Mouse (Mus musculus): ENCODE measurements around the gene Midn. TPM values are rescaled to one million over a fixed set of nuclear protein-coding genes. Genes with fewer than 3 reads are reported as not detected.

The Midn gene
- polyA plus RNA-seq, 1 experiment: 254 TPM

- TF ChIP-seq GATA1 (IDR thresholded peaks at IDR 0.05; ENCODE audit: low read length): no peak
Measured at GRCm38 (mm10) chr10:80136952-80137625, 11.0 kb upstream of the Midn start.

DNA sequence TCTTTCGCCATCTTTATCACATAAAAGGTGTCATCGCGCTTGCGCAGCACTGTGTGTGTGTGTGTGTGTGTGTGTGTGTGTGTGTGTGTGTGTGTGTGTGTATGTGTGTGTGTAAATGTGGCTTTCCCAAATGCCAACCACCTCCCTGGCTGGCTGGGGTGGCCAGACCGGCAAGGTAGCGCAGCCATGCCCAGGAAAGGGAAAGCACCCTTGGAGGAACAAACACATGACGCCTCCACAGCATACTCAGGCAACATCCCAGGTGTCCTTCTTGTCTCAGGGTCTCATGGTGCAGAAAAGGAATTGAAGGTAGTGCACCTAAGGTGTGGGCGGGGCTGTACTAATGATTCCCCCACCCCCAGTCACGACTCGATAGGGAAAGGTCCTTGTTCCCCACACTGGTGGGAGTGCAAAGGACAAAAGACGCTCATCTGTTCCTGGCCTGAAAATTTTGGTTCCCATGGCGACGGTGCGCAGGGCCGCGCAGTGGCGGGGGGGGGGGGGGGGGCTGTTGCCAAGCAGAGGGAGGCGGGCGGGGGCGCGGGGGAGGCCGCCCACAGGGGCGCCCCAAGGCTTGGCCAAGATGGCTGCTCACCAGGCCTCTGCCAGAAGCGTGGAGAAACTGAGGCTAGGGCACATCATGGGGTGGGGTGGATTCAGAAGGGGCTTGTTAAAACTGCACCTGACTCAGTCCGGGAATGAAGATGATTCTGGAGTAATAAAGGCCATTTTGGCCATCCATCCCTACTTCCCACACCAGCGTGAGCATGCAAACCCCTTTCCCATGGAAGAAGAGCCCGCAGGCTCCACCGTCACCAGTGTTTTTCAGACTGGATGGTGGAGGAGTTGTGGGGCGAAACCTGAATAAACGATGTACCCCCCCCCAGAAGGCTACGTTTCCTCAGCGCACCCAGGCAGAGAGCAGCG, 10.2 kb upstream of the Midn start:
- no peak for TF ChIP-seq GATA1 (IDR thresholded peaks at IDR 0.05; ENCODE audit: low read length)

DNA sequence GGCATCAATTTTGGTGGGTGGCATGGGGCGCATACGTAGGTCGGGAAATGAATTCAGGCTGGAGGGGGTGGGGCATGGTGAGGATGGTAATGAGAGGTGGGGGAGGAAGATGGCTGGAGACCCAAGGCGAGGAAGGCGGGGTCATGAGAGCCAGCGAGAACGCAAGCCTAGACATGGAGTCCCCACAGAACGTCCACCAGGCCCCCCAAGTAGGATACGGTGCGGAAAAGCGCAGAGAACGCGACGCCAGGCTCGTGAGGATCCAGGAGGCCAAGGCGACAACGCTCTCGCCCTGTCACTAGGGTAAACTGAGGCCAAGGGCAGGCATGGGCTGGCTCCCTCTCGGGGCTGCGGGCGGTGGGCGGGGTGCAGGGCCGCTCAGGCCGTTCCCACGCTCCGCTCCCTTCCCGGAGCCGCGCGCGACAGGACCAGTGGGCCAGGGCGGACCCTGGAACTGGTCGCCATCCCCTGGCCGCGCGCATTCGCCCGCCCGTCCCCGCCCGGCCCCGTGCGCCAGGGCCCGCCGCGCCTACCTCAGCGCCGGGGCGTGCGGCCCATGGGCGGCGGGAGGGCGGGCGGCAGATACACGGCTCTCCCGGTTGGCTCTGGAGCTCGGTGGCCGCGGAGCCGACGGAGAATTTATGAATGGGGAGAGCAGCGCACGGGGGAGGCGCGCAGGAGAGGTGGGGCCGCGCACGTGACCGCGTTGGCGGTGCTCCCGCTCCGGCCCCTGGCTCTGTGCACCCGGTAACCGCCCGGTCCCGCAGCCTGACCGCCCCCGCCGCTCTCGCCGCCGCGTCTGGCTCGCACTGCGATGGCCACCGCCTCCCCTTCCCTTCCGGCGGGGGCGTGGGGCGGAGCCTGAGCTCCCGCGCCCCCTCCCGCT, 9.3 kb upstream of the Midn start, which contains the start of gene Atp5d:
Gene Atp5d (plus strand): TSS at position 80 of the 886 bp plus-strand sequence.
- TF ChIP-seq GATA1 (IDR thresholded peaks at IDR 0.05; ENCODE audit: low read length): no peak

DNA sequence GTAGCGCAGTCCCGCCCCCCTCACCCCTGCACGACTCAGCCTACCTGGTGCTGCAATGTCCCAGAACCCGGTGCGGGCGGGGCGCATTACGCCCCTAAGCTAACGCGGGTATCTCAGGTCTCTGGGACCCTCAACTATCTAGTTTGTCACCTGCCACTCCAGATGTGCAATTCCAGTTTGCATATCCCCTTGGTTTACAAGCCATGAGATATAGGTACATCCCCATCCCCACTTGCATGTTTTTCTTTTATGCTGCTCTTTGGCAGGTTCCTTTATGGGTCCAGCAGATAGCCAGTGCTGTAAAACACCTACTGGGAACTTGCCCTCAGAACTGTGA, 8.7 kb upstream of the Midn start:
- TF ChIP-seq GATA1 (IDR thresholded peaks at IDR 0.05; ENCODE audit: low read length): no peak

GRCm38 (mm10) chr10:80139975-80140665, 8.0 kb upstream of the Midn start:
- no peak for TF ChIP-seq GATA1 (IDR thresholded peaks at IDR 0.05; ENCODE audit: low read length)

- TF ChIP-seq GATA1 (IDR thresholded peaks at IDR 0.05; ENCODE audit: low read length): no peak
Measured at GRCm38 (mm10) chr10:80140666-80141035, 7.4 kb upstream of the Midn start, which contains the start of gene Cbarp. Cbarp (minus strand) TSS chr10:80140835.

GRCm38 (mm10) chr10:80141243-80141642, 6.8 kb upstream of the Midn start:
- no peak for TF ChIP-seq GATA1 (IDR thresholded peaks at IDR 0.05; ENCODE audit: low read length)

DNA sequence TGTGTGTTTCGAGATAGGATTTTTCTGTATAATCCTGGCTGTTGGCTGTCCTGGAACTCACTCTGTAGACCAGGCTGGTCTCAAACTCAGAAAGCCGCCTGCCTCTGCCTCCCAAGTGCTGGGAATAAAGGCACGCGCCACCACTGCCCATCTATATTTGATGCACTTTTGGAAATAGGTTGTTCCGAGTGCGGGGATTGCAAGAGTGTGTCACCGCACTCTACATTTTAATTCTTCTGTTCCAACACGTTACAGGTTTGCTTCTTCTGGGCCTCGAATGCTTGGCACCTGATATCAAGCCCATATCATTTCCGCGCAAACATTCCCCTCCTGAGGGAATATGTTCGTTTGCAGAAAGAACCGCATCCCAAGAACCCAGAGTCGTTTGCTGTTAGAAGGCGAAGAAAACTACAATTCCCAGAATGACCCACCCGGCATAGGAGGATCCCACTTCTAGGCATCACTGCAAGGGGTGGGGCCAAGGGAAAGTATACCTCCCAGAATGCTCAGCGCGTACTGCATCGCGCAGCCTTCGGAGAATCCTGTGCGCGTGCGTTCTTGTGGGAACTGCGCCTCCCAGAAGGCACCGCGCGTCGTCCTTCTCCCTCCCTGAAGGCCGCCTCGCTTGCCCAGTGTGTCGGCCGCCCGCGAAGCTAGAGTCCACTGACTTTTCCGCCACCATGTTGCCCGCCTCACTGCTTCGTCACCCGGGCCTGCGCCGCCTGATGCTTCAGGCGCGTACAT, 6.1 kb upstream of the Midn start:
- TF ChIP-seq GATA1 (IDR thresholded peaks at IDR 0.05; ENCODE audit: low read length): no peak

DNA sequence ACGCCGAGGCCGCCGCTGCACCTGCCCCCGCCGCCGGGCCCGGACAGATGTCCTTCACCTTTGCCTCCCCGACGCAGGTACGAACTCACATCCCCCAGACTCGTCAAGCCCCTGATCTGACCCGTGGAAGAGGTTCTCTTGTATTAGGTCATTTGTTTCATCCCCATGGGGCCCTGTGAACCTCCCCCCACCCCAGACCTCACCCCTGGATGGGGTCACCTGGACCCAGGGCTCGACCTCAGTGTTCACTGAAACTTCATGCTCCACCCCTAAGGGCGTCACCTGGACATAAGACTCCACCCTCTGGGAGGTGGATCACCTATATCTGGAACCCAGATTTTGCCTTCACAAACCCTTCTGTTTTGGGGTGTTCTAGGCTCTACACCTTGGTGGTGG, 5.5 kb upstream of the Midn start:
- no peak for TF ChIP-seq GATA1 (IDR thresholded peaks at IDR 0.05; ENCODE audit: low read length)

DNA sequence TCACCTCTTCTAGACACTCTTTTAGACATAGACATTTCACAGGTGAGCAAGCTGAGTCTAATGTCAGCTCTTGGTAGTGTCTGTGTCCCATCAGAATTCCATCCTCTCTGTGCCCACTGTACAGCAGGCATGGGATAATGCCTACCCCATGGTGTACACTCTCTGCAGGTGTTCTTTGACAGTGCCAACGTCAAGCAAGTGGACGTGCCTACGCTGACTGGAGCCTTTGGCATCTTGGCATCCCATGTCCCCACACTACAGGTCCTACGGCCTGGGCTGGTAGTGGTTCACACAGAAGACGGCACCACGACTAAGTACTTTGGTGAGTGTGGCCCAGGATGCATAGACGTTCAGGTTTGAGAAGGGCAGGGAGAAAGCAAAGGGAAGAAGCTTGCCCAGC, 4.4 kb upstream of the Midn start:
- TF ChIP-seq GATA1 (IDR thresholded peaks at IDR 0.05; ENCODE audit: low read length): no peak

DNA sequence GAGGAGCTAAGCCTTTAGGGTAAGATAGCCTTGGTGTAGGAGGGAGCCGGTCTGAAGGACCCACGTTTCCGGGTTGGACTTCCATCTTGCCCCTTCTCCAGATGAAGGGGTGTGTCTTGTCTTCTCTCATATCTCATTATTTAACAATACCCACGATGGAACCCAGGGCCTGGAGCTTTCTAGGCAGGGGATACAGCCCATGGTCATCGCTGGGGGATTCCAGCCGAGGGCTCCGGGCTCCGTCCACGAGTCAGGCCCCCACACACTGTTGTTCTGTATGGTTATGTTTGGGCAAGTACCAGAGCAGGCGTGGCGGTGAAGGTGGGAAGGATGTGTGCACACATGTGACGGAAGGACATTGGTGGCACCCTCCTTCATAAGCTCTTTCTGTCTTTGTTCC, 3.9 kb upstream of the Midn start:
- TF ChIP-seq GATA1 (IDR thresholded peaks at IDR 0.05; ENCODE audit: low read length): no peak

GRCm38 (mm10) chr10:80144864-80145838, 2.9 kb upstream of the Midn start:
- TF ChIP-seq GATA1 (IDR thresholded peaks at IDR 0.05; ENCODE audit: low read length): no peak

DNA sequence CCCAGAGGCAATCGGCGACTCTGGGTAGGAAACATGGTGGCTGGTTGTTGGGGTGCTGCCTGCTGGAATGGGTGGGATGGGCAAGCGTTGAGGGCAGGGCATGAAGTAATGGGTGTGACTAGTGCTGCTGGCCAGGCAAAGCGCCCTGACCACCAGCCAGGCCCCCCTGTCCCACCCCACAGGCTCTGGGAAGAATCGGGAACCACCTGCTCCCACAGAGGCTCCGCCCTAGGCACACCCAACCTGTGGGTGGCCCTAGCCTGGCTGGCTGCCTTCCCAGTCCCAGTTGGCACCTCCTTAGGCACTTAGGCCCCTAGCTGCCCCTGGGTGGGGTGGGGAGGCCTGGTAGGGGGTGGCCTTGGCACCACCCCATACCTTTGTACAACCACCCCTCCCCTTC, 2.2 kb upstream of the Midn start:
- TF ChIP-seq GATA1 (IDR thresholded peaks at IDR 0.05; ENCODE audit: low read length): no peak

Measured in G1E-ER4 (cell line).